Comparison of ENCODE assay signal across 23 mouse cellular contexts in genomic region chr14:87459777-87460176, GRCm38 (mm10). TPM values are rescaled to one million over a fixed set of nuclear protein-coding genes. Genes with fewer than 3 reads are reported as not detected.
DNase-seq lines count a peak whose midpoint lies in the region; ATAC-seq and TF ChIP-seq lines count a peak whose summit lies in the region.
"Had no signal": no experiment of that assay in that cellular context is flagged by ENCODE, and none has a peak within 500 bp of the region (broad histone marks: within the 10 kb centered on the region; RNA-seq: fewer than 3 reads in every experiment).

No protein-coding gene starts in this region.

- DNase-seq in forebrain, postnatal 0 days = no peak
- DNase-seq in forebrain, embryonic 10.5 days (ENCODE audit: extremely low spot score, low spot score) = no peak
- DNase-seq in kidney, postnatal 0 days (ENCODE audit: low spot score) = no peak
- DNase-seq in kidney, adult 2 months = no peak
- DNase-seq in midbrain, embryonic 14.5 days = peak; percentile 22
- no peak for DNase-seq in midbrain, embryonic 11.5 days (ENCODE audit: low spot score, missing footprints)
- DNase-seq in stomach, postnatal 0 days (ENCODE audit: low spot score) = no peak
- DNase-seq: adrenal gland, adult 2 months; adrenal gland, postnatal 36 days; B cell, adult 2 months; cerebellum, adult 11-12 months; cerebellum, adult 9-10 months; cerebellum, postnatal 25 days; gastrocnemius, postnatal 14 days; heart, adult 2 months; heart, postnatal 36 days had no signal

- H3K9ac ChIP-seq in forebrain, postnatal 0 days = no peak overlapping the region
- H3K9ac ChIP-seq in kidney, postnatal 0 days (ENCODE audit: low read depth, low read length) = no peak overlapping the region
- no peak overlapping the region for H3K9ac ChIP-seq in midbrain, embryonic 14.5 days (replicated peaks; ENCODE audit: low read length)
- no peak overlapping the region for H3K9ac ChIP-seq in midbrain, embryonic 11.5 days (ENCODE audit: low read length)
- H3K9ac ChIP-seq in stomach, postnatal 0 days (ENCODE audit: low read length) = no peak overlapping the region
- H3K9ac ChIP-seq in hindbrain, embryonic 12.5 days = no peak overlapping the region
- H3K9ac ChIP-seq: embryonic facial prominence, embryonic 12.5 days; forebrain, embryonic 12.5 days had no signal

- no peak for ATAC-seq in forebrain, postnatal 0 days
- ATAC-seq in kidney, postnatal 0 days (replicated peaks; ENCODE audit: low FRiP score, low read depth) = no peak
- ATAC-seq in midbrain, embryonic 14.5 days (ENCODE audit: low FRiP score, low TSS enrichment) = no peak
- no peak for ATAC-seq in midbrain, embryonic 11.5 days (ENCODE audit: low FRiP score)
- no peak for ATAC-seq in stomach, postnatal 0 days (ENCODE audit: low FRiP score, low TSS enrichment)
- no peak for ATAC-seq in hindbrain, embryonic 12.5 days (ENCODE audit: low FRiP score)
- ATAC-seq: activated CD4-positive, CD25-positive, alpha-beta regulatory T cell, adult 4 months; CD4-positive, CD25-positive, alpha-beta regulatory T cell, adult 4 months; forebrain, embryonic 16.5 days had no signal

- no peak for TF ChIP-seq POLR2A in kidney, adult 2 months (IDR thresholded peaks at IDR 0.05; ENCODE audit: low read depth, low read length)

- H3K27ac ChIP-seq in forebrain, postnatal 0 days (ENCODE audit: low read depth, low read length) = no peak overlapping the region
- H3K27ac ChIP-seq in forebrain, embryonic 10.5 days = no peak overlapping the region
- no peak overlapping the region for H3K27ac ChIP-seq in kidney, postnatal 0 days
- H3K27ac ChIP-seq in kidney, adult 2 months (ENCODE audit: insufficient read depth, low read depth, low read length) = no peak overlapping the region
- H3K27ac ChIP-seq in midbrain, embryonic 14.5 days (replicated peaks; ENCODE audit: low read depth, low read length) = no peak overlapping the region
- no peak overlapping the region for H3K27ac ChIP-seq in midbrain, embryonic 11.5 days (ENCODE audit: low read depth, low read length)
- no peak overlapping the region for H3K27ac ChIP-seq in stomach, postnatal 0 days (replicated peaks)
- no peak overlapping the region for H3K27ac ChIP-seq in hindbrain, embryonic 12.5 days
- H3K27ac ChIP-seq: embryonic facial prominence, embryonic 12.5 days; forebrain, embryonic 12.5 days; heart, adult 2 months had no signal

- H3K4me3 ChIP-seq in forebrain, postnatal 0 days (ENCODE audit: low read depth, low read length) = no peak overlapping the region
- H3K4me3 ChIP-seq in forebrain, embryonic 10.5 days = no peak overlapping the region
- no peak overlapping the region for H3K4me3 ChIP-seq in kidney, postnatal 0 days (replicated peaks; ENCODE audit: low read depth, low read length)
- no peak overlapping the region for H3K4me3 ChIP-seq in kidney, adult 2 months (ENCODE audit: insufficient read depth, low read depth, low read length)
- H3K4me3 ChIP-seq in midbrain, embryonic 14.5 days (replicated peaks; ENCODE audit: low read depth, low read length) = no peak overlapping the region
- H3K4me3 ChIP-seq in midbrain, embryonic 11.5 days (ENCODE audit: low read depth, low read length) = no peak overlapping the region
- no peak overlapping the region for H3K4me3 ChIP-seq in stomach, postnatal 0 days (ENCODE audit: low read depth, low read length)
- no peak overlapping the region for H3K4me3 ChIP-seq in hindbrain, embryonic 12.5 days
- H3K4me3 ChIP-seq: embryonic facial prominence, embryonic 12.5 days; forebrain, embryonic 12.5 days; heart, adult 2 months had no signal

- no peaks in the 10 kb centered on the region for H3K36me3 ChIP-seq in forebrain, postnatal 0 days (ENCODE audit: insufficient read depth)
- peaks cover 5% of the 10 kb centered on the region for H3K36me3 ChIP-seq in forebrain, embryonic 10.5 days (replicated peaks)
- H3K36me3 ChIP-seq in kidney, postnatal 0 days (ENCODE audit: insufficient read depth, low read length) = no peaks in the 10 kb centered on the region
- no peaks in the 10 kb centered on the region for H3K36me3 ChIP-seq in kidney, adult 2 months (ENCODE audit: control insufficient read depth, insufficient read depth, low read length)
- H3K36me3 ChIP-seq in midbrain, embryonic 14.5 days (ENCODE audit: control insufficient read depth, insufficient read depth, low read length) = no peaks in the 10 kb centered on the region
- no peaks in the 10 kb centered on the region for H3K36me3 ChIP-seq in midbrain, embryonic 11.5 days (ENCODE audit: control insufficient read depth, insufficient read depth, low read length)
- H3K36me3 ChIP-seq in stomach, postnatal 0 days (ENCODE audit: control insufficient read depth, insufficient read depth, low read length) = no peaks in the 10 kb centered on the region
- H3K36me3 ChIP-seq in hindbrain, embryonic 12.5 days = no peaks in the 10 kb centered on the region

- no peaks in the 10 kb centered on the region for H3K9me3 ChIP-seq in forebrain, postnatal 0 days (ENCODE audit: low read length)
- no peaks in the 10 kb centered on the region for H3K9me3 ChIP-seq in forebrain, embryonic 10.5 days
- H3K9me3 ChIP-seq in kidney, postnatal 0 days (replicated peaks; ENCODE audit: low read length) = no peaks in the 10 kb centered on the region
- H3K9me3 ChIP-seq in midbrain, embryonic 14.5 days (ENCODE audit: control insufficient read depth, low read length) = no peaks in the 10 kb centered on the region
- no peaks in the 10 kb centered on the region for H3K9me3 ChIP-seq in midbrain, embryonic 11.5 days (ENCODE audit: control insufficient read depth, low read length)
- no peaks in the 10 kb centered on the region for H3K9me3 ChIP-seq in stomach, postnatal 0 days (ENCODE audit: control insufficient read depth, low read length)
- H3K9me3 ChIP-seq in hindbrain, embryonic 12.5 days (replicated peaks) = no peaks in the 10 kb centered on the region
- H3K9me3 ChIP-seq: embryonic facial prominence, embryonic 12.5 days; forebrain, embryonic 12.5 days had no signal

- H3K4me2 ChIP-seq in forebrain, postnatal 0 days (ENCODE audit: low read depth) = no peak overlapping the region
- no peak overlapping the region for H3K4me2 ChIP-seq in kidney, postnatal 0 days (ENCODE audit: low read length)
- H3K4me2 ChIP-seq in midbrain, embryonic 14.5 days (ENCODE audit: low read length) = no peak overlapping the region
- no peak overlapping the region for H3K4me2 ChIP-seq in midbrain, embryonic 11.5 days
- no peak overlapping the region for H3K4me2 ChIP-seq in stomach, postnatal 0 days (replicated peaks; ENCODE audit: low read depth)
- no peak overlapping the region for H3K4me2 ChIP-seq in hindbrain, embryonic 12.5 days (replicated peaks)
- H3K4me2 ChIP-seq: embryonic facial prominence, embryonic 12.5 days; forebrain, embryonic 12.5 days; heart, embryonic 11.5 days had no signal

- no peaks in the 10 kb centered on the region for H3K4me1 ChIP-seq in forebrain, postnatal 0 days (ENCODE audit: insufficient read depth)
- H3K4me1 ChIP-seq in forebrain, embryonic 10.5 days = peaks cover 3% of the 10 kb centered on the region
- no peaks in the 10 kb centered on the region for H3K4me1 ChIP-seq in kidney, postnatal 0 days (replicated peaks; ENCODE audit: insufficient read depth, low read length)
- no peaks in the 10 kb centered on the region for H3K4me1 ChIP-seq in kidney, adult 2 months (ENCODE audit: control insufficient read depth, insufficient read depth, low read length)
- H3K4me1 ChIP-seq in midbrain, embryonic 14.5 days (ENCODE audit: control insufficient read depth, insufficient read depth, low read length) = peaks cover 3% of the 10 kb centered on the region; the same call in 1 of the 2 replicates
- H3K4me1 ChIP-seq in midbrain, embryonic 11.5 days (ENCODE audit: control insufficient read depth, insufficient read depth, low read length) = no peaks in the 10 kb centered on the region
- H3K4me1 ChIP-seq in stomach, postnatal 0 days (replicated peaks; ENCODE audit: control insufficient read depth, insufficient read depth) = no peaks in the 10 kb centered on the region
- H3K4me1 ChIP-seq in hindbrain, embryonic 12.5 days = no peaks in the 10 kb centered on the region

- no peak for TF ChIP-seq EP300 in stomach, postnatal 0 days (optimal IDR thresholded peaks at IDR 0.05)

- 98% methylated on average over 1 of the region's 1 CpGs for WGBS in forebrain, postnatal 0 days
- WGBS in forebrain, embryonic 10.5 days = 95% methylated on average over 1 of the region's 1 CpGs
- WGBS in kidney, postnatal 0 days = 64% methylated on average over 1 of the region's 1 CpGs
- 51% methylated on average over 1 of the region's 1 CpGs for WGBS in kidney, adult 2 months
- 97% methylated on average over 1 of the region's 1 CpGs for WGBS in midbrain, embryonic 14.5 days
- 78% methylated on average over 1 of the region's 1 CpGs for WGBS in midbrain, embryonic 11.5 days
- 81% methylated on average over 1 of the region's 1 CpGs for WGBS in stomach, postnatal 0 days
- 92% methylated on average over 1 of the region's 1 CpGs for WGBS in hindbrain, embryonic 12.5 days

- no peaks in the 10 kb centered on the region for H3K27me3 ChIP-seq in forebrain, postnatal 0 days (ENCODE audit: insufficient read depth, low read length)
- H3K27me3 ChIP-seq in forebrain, embryonic 10.5 days (ENCODE audit: poor library complexity, severe bottlenecking) = no peaks in the 10 kb centered on the region
- H3K27me3 ChIP-seq in kidney, postnatal 0 days (ENCODE audit: insufficient read depth, low read length) = no peaks in the 10 kb centered on the region
- no peaks in the 10 kb centered on the region for H3K27me3 ChIP-seq in kidney, adult 2 months (replicated peaks; ENCODE audit: control insufficient read depth, insufficient read depth, low read length)
- no peaks in the 10 kb centered on the region for H3K27me3 ChIP-seq in midbrain, embryonic 14.5 days (ENCODE audit: control insufficient read depth, insufficient read depth, low read length)
- no peaks in the 10 kb centered on the region for H3K27me3 ChIP-seq in midbrain, embryonic 11.5 days (ENCODE audit: control insufficient read depth, insufficient read depth, low read length)
- H3K27me3 ChIP-seq in stomach, postnatal 0 days (ENCODE audit: control insufficient read depth, insufficient read depth, low read length) = no peaks in the 10 kb centered on the region
- no peaks in the 10 kb centered on the region for H3K27me3 ChIP-seq in hindbrain, embryonic 12.5 days
- H3K27me3 ChIP-seq: embryonic facial prominence, embryonic 12.5 days; forebrain, embryonic 12.5 days had no signal

- TF ChIP-seq CTCF in forebrain, postnatal 0 days (IDR thresholded peaks at IDR 0.05; ENCODE audit: low read depth) = peak; percentile 34; the same call in 1 of the 2 replicates
- TF ChIP-seq CTCF in kidney, postnatal 0 days (IDR thresholded peaks at IDR 0.05; ENCODE audit: low read depth) = peak; percentile 39; the same call in 1 of the 2 replicates
- no peak for TF ChIP-seq CTCF in kidney, adult 2 months (conservative IDR thresholded peaks at IDR 0.05; ENCODE audit: insufficient read depth, insufficient read length, low read depth, low read length)
- peak; percentile 48 for TF ChIP-seq CTCF in stomach, postnatal 0 days (IDR thresholded peaks at IDR 0.05; ENCODE audit: low read depth)

RNA-seq across cellular contexts. Expression of gene Tdrd3, which starts 43.3 kb away (rescaled TPM):
- total RNA-seq in forebrain, postnatal 0 days (2014; rRNA removed) = 45.4 and 47.2 TPM in 2 replicates
- polyA plus RNA-seq in forebrain, postnatal 0 days (2015; fragmentation: Nextera tagmentation; extraction: Ambion mirVana) = 38.1 and 40.8 TPM in 2 replicates
- polyA plus RNA-seq in forebrain, embryonic 10.5 days (2016; fragmentation: Nextera tagmentation; extraction: Ambion mirVana) = 31.2 and 31.6 TPM in 2 replicates
- polyA plus RNA-seq in kidney, postnatal 0 days (2015; fragmentation: Nextera tagmentation; extraction: Ambion mirVana) = 24.2 and 25.1 TPM in 2 replicates
- 4.1 and 4.9 TPM in 2 replicates for polyA plus RNA-seq in kidney, adult 2 months (2012; rRNA removed)
- 38.4 and 53.8 TPM in 2 replicates for polyA plus RNA-seq in midbrain, embryonic 14.5 days (2014; fragmentation: Nextera tagmentation; extraction: Ambion mirVana)
- 44.1 and 50.5 TPM in 2 replicates for polyA plus RNA-seq in midbrain, embryonic 11.5 days (2014; fragmentation: Nextera tagmentation; extraction: Ambion mirVana)
- polyA plus RNA-seq in stomach, postnatal 0 days (2015; fragmentation: Nextera tagmentation; extraction: Ambion mirVana) = 12.6 TPM in 2 replicates
- 44.1 and 47.0 TPM in 2 replicates for polyA plus RNA-seq in hindbrain, embryonic 12.5 days (2016; fragmentation: Nextera tagmentation; extraction: Ambion mirVana)
